Mouse (Mus musculus) limb, embryonic 10.5 days (tissue): ENCODE measurements around the gene Tgm2. TPM values are rescaled to one million over a fixed set of nuclear protein-coding genes. Genes with fewer than 3 reads are reported as not detected.

Source experiments
- DNase-seq: peaks from one replicate; pipeline ENCODE4 v3.0.0-alpha.2; 2017; ENCODE audit warnings: low spot score
- H3K27ac ChIP-seq: fragments of 300-500 bp; sonication (generic); 2 replicates; pipeline ENCODE4 v1.5.1; 2016; ENCODE audit warnings: mild to moderate bottlenecking
- H3K27me3 ChIP-seq: fragments of 300-500 bp; sonication (generic); 2 replicates; pipeline ENCODE4 v1.6.1; 2016; ENCODE audit warnings: low read depth, mild to moderate bottlenecking; ENCODE audit not compliant: poor library complexity, severe bottlenecking
- H3K36me3 ChIP-seq: fragments of 300-500 bp; sonication (generic); 2 replicates; pipeline ENCODE4 v1.6.1; 2016; ENCODE audit warnings: mild to moderate bottlenecking, moderate library complexity
- H3K4me1 ChIP-seq: fragments of 300-500 bp; sonication (generic); 2 replicates; pipeline ENCODE4 v1.6.1; 2016
- H3K4me3 ChIP-seq: fragments of 300-500 bp; sonication (generic); 2 replicates; pipeline ENCODE4 v1.5.1; 2016; ENCODE audit warnings: mild to moderate bottlenecking, moderate library complexity
- H3K9me3 ChIP-seq: fragments of 300-500 bp; sonication (generic); replicated peaks from 2 replicates; pipeline ENCODE4 v1.6.1; 2016; ENCODE audit warnings: mild to moderate bottlenecking
- WGBS: fragments of 180-500 bp; shearing (Covaris S2); methylation state at CpG from one replicate; pipeline ENCODE4 v1.1.7; 2016; 5-methylcytosine and 5-hydroxymethylcytosine counted together
- polyA plus RNA-seq: library from polyadenylated mRNA; unstranded; fragments of >200 nt; fragmentation: Nextera tagmentation; extraction: Ambion mirVana; gene quantifications from 2 replicates; pipeline ENCODE4 v1.2.1, GENCODE M21; 2016

Gene Tgm2
- polyA plus RNA-seq: 3.7 and 5.5 TPM in 2 replicates

GRCm38 (mm10) chr2:158146223-158146622 lies at the start of gene Tgm2:
Gene Tgm2, minus strand, starts transcription at chr2:158146436.
- H3K27me3 ChIP-seq: peaks cover 44% of the 10 kb centered on the region
- WGBS: 1% methylated on average over 33 of the region's 33 CpGs
- H3K9me3 ChIP-seq: no peaks in the 10 kb centered on the region
- H3K36me3 ChIP-seq: no peaks in the 10 kb centered on the region
- peak within 1 kb of the TSS; percentile 75 for H3K27ac ChIP-seq
- peak; percentile 91 for DNase-seq
- peak within 1 kb of the TSS; percentile 52 for H3K4me3 ChIP-seq
- H3K4me1 ChIP-seq: peaks cover 29% of the 10 kb centered on the region

GRCm38 (mm10) chr2:158194945-158195640 lies 48.9 kb upstream of the Tgm2 start:
- Histone ChIP-seq H3K36me3 (no peaks in the 10 kb centered on the region), H3K9me3 (no peaks in the 10 kb centered on the region), H3K4me3 (no peak overlapping the region), H3K27ac (0 out of 2 replicates have a peak overlapping the region, but pooled peaks have one; percentile 19), H3K4me1 (peaks cover 27% of the 10 kb centered on the region), H3K27me3 (0 out of 2 replicates have a peak, but pooled peaks cover 8% of the 10 kb centered on the region)
- peak; percentile 65 for DNase-seq
- whole genome bisulfite sequencing: 14% methylated on average over 10 of the region's 10 CpGs

- 0 out of 2 replicates have a peak, but pooled peaks cover 8% of the 10 kb centered on the region for H3K27me3 ChIP-seq
- no peaks in the 10 kb centered on the region for H3K36me3 ChIP-seq
- no peak for DNase-seq
- no peak overlapping the region for H3K4me3 ChIP-seq
- no peaks in the 10 kb centered on the region for H3K9me3 ChIP-seq
- H3K27ac ChIP-seq: no peak overlapping the region; the same call in 1 of the 2 replicates
- H3K4me1 ChIP-seq: peaks cover 24% of the 10 kb centered on the region
- WGBS: 49% methylated on average over 10 of the region's 10 CpGs
Measured at GRCm38 (mm10) chr2:158193611-158194336, 47.5 kb upstream of the Tgm2 start.

GRCm38 (mm10) chr2:158191098-158191497 lies 44.9 kb upstream of the Tgm2 start:
- Histone ChIP-seq H3K27me3 (0 out of 2 replicates have a peak, but pooled peaks cover 8% of the 10 kb centered on the region), H3K4me1 (peaks cover 31% of the 10 kb centered on the region), H3K9me3 (no peaks in the 10 kb centered on the region), H3K36me3 (no peaks in the 10 kb centered on the region), H3K27ac (no peak overlapping the region), H3K4me3 (no peak overlapping the region)
- DNase-seq: no peak
- 78% methylated on average over 7 of the region's 7 CpGs for WGBS

GRCm38 (mm10) chr2:158189451-158189850 lies 43.2 kb upstream of the Tgm2 start:
- no peak overlapping the region for H3K27ac ChIP-seq
- DNase-seq: no peak
- H3K4me1 ChIP-seq: peaks cover 24% of the 10 kb centered on the region
- no peaks in the 10 kb centered on the region for H3K36me3 ChIP-seq
- H3K27me3 ChIP-seq: 0 out of 2 replicates have a peak, but pooled peaks cover 8% of the 10 kb centered on the region
- 75% methylated on average over 11 of the region's 11 CpGs for WGBS
- no peak overlapping the region for H3K4me3 ChIP-seq
- no peaks in the 10 kb centered on the region for H3K9me3 ChIP-seq

- 71% methylated on average over 11 of the region's 11 CpGs for WGBS
- H3K4me1 ChIP-seq: peaks cover 11% of the 10 kb centered on the region
- no peaks in the 10 kb centered on the region for H3K36me3 ChIP-seq
- no peak for DNase-seq
- H3K27me3 ChIP-seq: no peaks in the 10 kb centered on the region
- no peak overlapping the region for H3K27ac ChIP-seq
- no peaks in the 10 kb centered on the region for H3K9me3 ChIP-seq
- no peak overlapping the region for H3K4me3 ChIP-seq
Measured at GRCm38 (mm10) chr2:158186206-158186871, 40.1 kb upstream of the Tgm2 start.

- Histone ChIP-seq H3K27ac (no peak overlapping the region), H3K4me3 (no peak overlapping the region), H3K9me3 (no peaks in the 10 kb centered on the region), H3K4me1 (peaks cover 23% of the 10 kb centered on the region), H3K36me3 (no peaks in the 10 kb centered on the region), H3K27me3 (0 out of 2 replicates have a peak, but pooled peaks cover 5% of the 10 kb centered on the region)
- no peak for DNase-seq
- 92% methylated on average over 8 of the region's 8 CpGs for WGBS
Measured at GRCm38 (mm10) chr2:158183266-158183665, 37.0 kb upstream of the Tgm2 start.

GRCm38 (mm10) chr2:158181932-158182331 lies 35.7 kb upstream of the Tgm2 start:
- Histone ChIP-seq H3K27me3 (0 out of 2 replicates have a peak, but pooled peaks cover 5% of the 10 kb centered on the region), H3K4me3 (no peak overlapping the region), H3K36me3 (no peaks in the 10 kb centered on the region), H3K27ac (no peak overlapping the region), H3K9me3 (no peaks in the 10 kb centered on the region), H3K4me1 (peaks cover 23% of the 10 kb centered on the region)
- 58% methylated on average over 6 of the region's 6 CpGs for WGBS
- no peak for DNase-seq

GRCm38 (mm10) chr2:158180797-158181196 lies 34.6 kb upstream of the Tgm2 start:
- no peaks in the 10 kb centered on the region for H3K36me3 ChIP-seq
- 0 out of 2 replicates have a peak, but pooled peaks cover 5% of the 10 kb centered on the region for H3K27me3 ChIP-seq
- WGBS: 48% methylated on average over 9 of the region's 9 CpGs
- H3K9me3 ChIP-seq: no peaks in the 10 kb centered on the region
- H3K4me1 ChIP-seq: peaks cover 14% of the 10 kb centered on the region
- DNase-seq: peak; percentile 83
- H3K4me3 ChIP-seq: no peak overlapping the region
- H3K27ac ChIP-seq: no peak overlapping the region

- 31% methylated on average over 18 of the region's 18 CpGs for WGBS
- 0 out of 2 replicates have a peak, but pooled peaks cover 5% of the 10 kb centered on the region for H3K27me3 ChIP-seq
- H3K27ac ChIP-seq: peak overlapping the region; percentile 50
- no peaks in the 10 kb centered on the region for H3K36me3 ChIP-seq
- H3K4me3 ChIP-seq: peak overlapping the region; percentile 49
- DNase-seq: no peak
- peaks cover 16% of the 10 kb centered on the region for H3K4me1 ChIP-seq
- H3K9me3 ChIP-seq: no peaks in the 10 kb centered on the region
Measured at GRCm38 (mm10) chr2:158179370-158180111, 33.3 kb upstream of the Tgm2 start.

- H3K27ac ChIP-seq: peak overlapping the region; percentile 50
- 12% methylated on average over 17 of the region's 19 CpGs for WGBS
Measured at GRCm38 (mm10) chr2:158178696-158179369, 32.6 kb upstream of the Tgm2 start.

More at GRCm38 (mm10) chr2:158178696-158179369, 32.6 kb upstream of the Tgm2 start:
- Histone ChIP-seq H3K27me3 (0 out of 2 replicates have a peak, but pooled peaks cover 5% of the 10 kb centered on the region), H3K4me3 (peak overlapping the region; percentile 49), H3K4me1 (peaks cover 18% of the 10 kb centered on the region), H3K9me3 (no peaks in the 10 kb centered on the region), H3K36me3 (no peaks in the 10 kb centered on the region)
- DNase-seq: peak; percentile 85
